Mouse (Mus musculus) embryonic facial prominence, embryonic 10.5 days (tissue): ENCODE results near the gene Tcp1. TPM values are rescaled to one million over a fixed set of nuclear protein-coding genes. Genes with fewer than 3 reads are reported as not detected.
A peak's percentile ranks its signal among the peaks of the same experiment; 100 is the strongest.
"Not testable (repeated sequence)": the region's sequence is repeated elsewhere in the genome, so short reads cannot be mapped to it uniquely, and the experiment has no call there.

ENCODE experiments used
- DNase-seq: peaks from one replicate; pipeline ENCODE4 v3.0.0-alpha.2; 2017; ENCODE audit warnings: low spot score
- H3K27ac ChIP-seq: fragments of 300-500 bp; sonication (generic); replicated peaks from 2 replicates; pipeline ENCODE4 v1.5.1; 2016; ENCODE audit warnings: mild to moderate bottlenecking
- H3K27me3 ChIP-seq: fragments of 300-500 bp; sonication (generic); replicated peaks from 2 replicates; pipeline ENCODE4 v1.6.1; 2016; ENCODE audit warnings: low read depth, mild to moderate bottlenecking; ENCODE audit not compliant: poor library complexity, severe bottlenecking
- H3K36me3 ChIP-seq: fragments of 300-500 bp; sonication (generic); replicated peaks from 2 replicates; pipeline ENCODE4 v1.6.1; 2016; ENCODE audit warnings: mild to moderate bottlenecking, moderate library complexity
- H3K4me1 ChIP-seq: fragments of 300-500 bp; sonication (generic); 2 replicates; pipeline ENCODE4 v1.6.1; 2016
- H3K4me3 ChIP-seq: fragments of 300-500 bp; sonication (generic); 2 replicates; pipeline ENCODE4 v1.5.1; 2016; ENCODE audit warnings: mild to moderate bottlenecking, moderate library complexity
- H3K9me3 ChIP-seq: fragments of 300-500 bp; sonication (generic); 2 replicates; pipeline ENCODE4 v1.6.1; 2016; ENCODE audit warnings: mild to moderate bottlenecking
- WGBS: fragments of 180-500 bp; shearing (Covaris S2); methylation state at CpG from one replicate; pipeline ENCODE4 v1.1.7; 2016; 5-methylcytosine and 5-hydroxymethylcytosine counted together
- polyA plus RNA-seq: library from polyadenylated mRNA; unstranded; fragments of >200 nt; fragmentation: Nextera tagmentation; extraction: Ambion mirVana; gene quantifications from 2 replicates; pipeline ENCODE4 v1.2.1, GENCODE M21; 2016

Tcp1 gene
- polyA plus RNA-seq, 1 experiment from 2014 or later = 551 TPM

DNA sequence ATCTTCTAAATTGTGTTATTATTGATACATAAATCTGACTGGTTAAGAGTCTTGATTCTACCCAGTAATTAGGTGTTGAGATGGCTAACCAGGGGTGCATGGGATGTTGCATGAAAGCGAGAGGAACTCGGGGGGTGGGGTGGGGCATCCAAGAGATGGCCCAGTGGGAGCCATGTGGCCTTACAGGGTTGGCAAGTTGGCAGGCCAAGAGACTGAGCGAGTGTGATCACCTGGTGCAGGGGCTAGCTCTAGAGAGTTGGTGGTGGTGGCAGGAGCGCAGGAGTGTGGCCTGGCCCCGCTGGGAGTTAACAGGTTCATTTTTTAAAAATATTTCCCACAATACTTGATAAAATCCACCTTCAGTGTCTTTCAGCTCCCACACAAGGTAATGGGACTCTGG, 17.8 kb upstream of the Tcp1 start:
- Histone ChIP-seq H3K9me3 (no peaks in the 10 kb centered on the region), H3K4me1 (peaks cover 14% of the 10 kb centered on the region), H3K4me3 (peak overlapping the region; percentile 6; the same call in 1 of the 2 replicates), H3K36me3 (peaks cover 62% of the 10 kb centered on the region), H3K27me3 (no peaks in the 10 kb centered on the region), H3K27ac (peak overlapping the region; percentile 79)
- DNase-seq = no peak
- 83% methylated on average over 5 of the region's 5 CpGs for WGBS

DNA sequence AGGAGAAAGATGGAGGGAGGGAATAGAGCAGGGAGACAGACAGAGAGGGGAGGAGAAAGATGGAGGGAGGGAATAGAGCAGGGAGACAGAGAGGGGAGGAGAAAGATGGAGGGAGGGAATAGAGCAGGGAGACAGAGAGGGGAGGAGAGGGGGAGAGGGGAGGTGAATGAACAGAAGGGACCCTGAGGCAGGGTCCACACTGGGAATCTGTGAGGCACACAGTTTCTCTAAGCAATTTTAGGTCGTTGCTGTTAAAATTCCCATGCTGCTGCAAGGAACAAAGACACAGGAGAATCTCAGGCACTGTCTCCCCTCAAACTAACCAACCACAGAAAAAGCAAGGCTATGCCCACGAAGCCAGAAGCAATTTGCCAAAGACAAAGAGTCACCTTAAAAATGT, 16.9 kb upstream of the Tcp1 start:
- Histone ChIP-seq H3K27ac (peak overlapping the region; percentile 79), H3K36me3 (peaks cover 58% of the 10 kb centered on the region)
- DNase-seq = not testable (repeated sequence)

DNA sequence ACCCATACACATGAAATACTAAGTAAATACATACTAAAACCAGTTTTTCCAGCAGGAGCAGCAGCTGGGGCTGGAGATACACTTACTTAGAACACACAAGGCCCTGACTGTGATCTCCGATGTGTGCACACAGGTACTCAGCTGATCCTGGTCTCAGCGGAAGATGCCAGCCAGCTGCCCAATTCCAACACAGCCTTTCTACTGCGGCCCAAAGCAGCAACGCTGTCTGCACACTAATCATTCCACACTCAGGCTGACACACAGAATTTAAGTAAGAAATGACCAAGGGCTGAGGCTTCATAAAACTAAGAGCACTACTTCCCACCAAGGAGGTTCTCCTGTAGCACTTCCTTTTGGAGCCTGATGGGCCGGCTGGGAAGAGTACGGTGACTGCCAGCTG, 13.2 kb upstream of the Tcp1 start:
- Histone ChIP-seq H3K36me3 (peaks cover 58% of the 10 kb centered on the region), H3K27ac (no peak overlapping the region)

More for the DNA sequence above, 16.9 kb upstream of the Tcp1 start:
- not testable (repeated sequence) for H3K27me3 ChIP-seq, H3K9me3 ChIP-seq, H3K4me3 ChIP-seq
- WGBS = 41% methylated on average over 2 of the region's 2 CpGs
- H3K4me1 ChIP-seq = peaks cover 21% of the 10 kb centered on the region

DNA sequence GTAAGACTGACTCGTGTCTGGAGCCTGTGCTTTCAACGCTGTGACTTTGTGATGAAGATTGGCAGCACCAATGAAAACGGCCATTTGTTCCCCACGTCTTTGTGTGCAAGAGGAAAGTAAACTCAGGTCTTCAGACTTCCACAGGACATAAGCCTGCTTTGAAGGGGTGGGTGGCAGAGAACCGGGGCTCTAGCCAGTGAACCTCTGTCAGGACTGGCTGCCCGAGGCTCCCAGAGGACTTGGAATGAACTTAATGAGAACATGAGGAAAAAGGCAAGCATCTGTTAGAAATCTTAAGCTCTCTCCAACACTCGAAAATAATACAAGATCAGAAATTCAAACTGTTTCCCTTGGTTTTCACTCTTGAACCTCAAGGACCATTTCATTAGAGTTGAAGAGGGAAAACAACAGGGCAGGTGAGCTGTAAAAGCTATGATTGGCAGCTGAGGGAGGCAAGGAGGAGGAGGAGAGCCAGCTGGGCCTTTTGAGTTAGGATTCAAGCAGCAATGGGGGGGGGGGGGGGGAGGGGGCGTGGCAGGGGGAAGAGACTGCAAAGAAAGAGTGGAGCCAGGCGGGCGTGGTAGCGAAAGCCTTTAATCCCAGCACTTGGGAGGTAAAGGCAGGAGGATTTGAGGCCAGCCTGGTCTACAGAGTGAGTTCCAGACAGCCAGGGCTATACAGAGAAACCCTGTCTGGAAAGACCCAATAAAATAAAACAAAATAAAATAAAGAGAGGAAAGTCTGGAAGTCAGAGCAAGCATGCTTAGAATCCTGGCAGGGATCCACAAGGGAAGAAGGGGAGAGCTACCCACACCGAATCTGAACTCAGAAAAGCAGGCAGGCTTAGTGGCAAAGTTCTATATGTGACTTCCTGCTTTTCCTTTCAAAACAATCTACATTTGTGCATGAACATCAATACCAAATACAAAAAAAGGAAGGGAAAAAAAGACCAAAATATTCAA, 11.8 kb upstream of the Tcp1 start:
- Histone ChIP-seq H3K36me3 (peaks cover 58% of the 10 kb centered on the region), H3K4me3 (no peak overlapping the region), H3K27me3 (no peaks in the 10 kb centered on the region), H3K9me3 (no peaks in the 10 kb centered on the region), H3K27ac (peak overlapping the region; percentile 51; the same call in 1 of the 2 replicates), H3K4me1 (peaks cover 12% of the 10 kb centered on the region; the same call in 1 of the 2 replicates)
- peak; percentile 40 for DNase-seq
- WGBS = 55% methylated on average over 11 of the region's 12 CpGs

More for the DNA sequence above, 13.2 kb upstream of the Tcp1 start:
- Histone ChIP-seq H3K27me3 (no peaks in the 10 kb centered on the region), H3K9me3 (no peaks in the 10 kb centered on the region), H3K4me3 (no peak overlapping the region), H3K4me1 (peaks cover 16% of the 10 kb centered on the region)
- 96% methylated on average over 6 of the region's 6 CpGs for WGBS
- DNase-seq = no peak

DNA sequence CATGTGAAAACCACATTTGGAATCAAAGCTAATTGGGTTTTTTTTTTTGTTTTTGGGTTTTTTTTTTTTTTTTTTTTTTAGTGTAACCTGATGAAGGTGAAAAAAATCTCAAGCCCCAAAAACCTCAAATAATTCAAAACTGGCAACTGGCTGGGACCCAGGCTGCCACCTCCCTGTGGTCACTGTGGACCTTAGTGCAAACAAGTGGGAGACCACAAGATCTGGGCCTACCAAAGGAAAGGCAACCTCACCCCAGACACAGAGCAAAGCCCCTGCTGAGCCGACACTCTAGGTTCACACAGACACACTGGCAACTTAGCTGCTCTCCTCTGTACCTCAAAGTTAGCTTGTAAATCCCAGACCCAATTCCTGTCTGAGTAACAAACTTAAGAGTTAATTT, 11.2 kb upstream of the Tcp1 start:
- peaks cover 12% of the 10 kb centered on the region; the same call in 1 of the 2 replicates for H3K4me1 ChIP-seq
- H3K36me3 ChIP-seq = peaks cover 54% of the 10 kb centered on the region
- WGBS = 81% methylated on average over 1 of the region's 1 CpGs

DNA sequence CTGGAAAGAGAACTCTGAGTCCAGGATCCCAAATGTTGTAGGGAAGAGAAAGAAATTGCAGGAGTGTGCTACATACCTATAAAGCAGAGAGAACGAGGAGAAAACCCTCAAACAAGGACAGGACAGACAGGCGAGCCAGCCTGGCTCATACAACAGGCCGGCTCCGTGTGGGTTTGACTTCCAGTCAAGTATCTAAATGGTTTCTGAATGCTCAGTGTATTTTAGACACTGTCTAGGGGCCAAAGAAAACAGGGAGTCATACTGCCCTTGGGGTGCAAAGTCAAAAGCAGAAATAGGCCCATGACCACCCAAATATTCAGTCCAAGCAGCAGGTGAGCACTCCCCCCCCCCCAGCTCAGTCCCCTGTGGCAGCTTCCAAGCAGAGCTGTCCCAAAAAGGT, 9.7 kb upstream of the Tcp1 start:
- Histone ChIP-seq H3K27me3 (no peaks in the 10 kb centered on the region), H3K9me3 (no peaks in the 10 kb centered on the region), H3K27ac (no peak overlapping the region), H3K4me3 (no peak overlapping the region), H3K4me1 (peaks cover 12% of the 10 kb centered on the region; the same call in 1 of the 2 replicates), H3K36me3 (peaks cover 55% of the 10 kb centered on the region)
- no peak for DNase-seq
- 91% methylated on average over 4 of the region's 4 CpGs for WGBS

More for the DNA sequence above, 11.2 kb upstream of the Tcp1 start:
- DNase-seq = no peak
- Histone ChIP-seq H3K27me3 (no peaks in the 10 kb centered on the region), H3K9me3 (no peaks in the 10 kb centered on the region), H3K27ac (no peak overlapping the region), H3K4me3 (no peak overlapping the region)

DNA sequence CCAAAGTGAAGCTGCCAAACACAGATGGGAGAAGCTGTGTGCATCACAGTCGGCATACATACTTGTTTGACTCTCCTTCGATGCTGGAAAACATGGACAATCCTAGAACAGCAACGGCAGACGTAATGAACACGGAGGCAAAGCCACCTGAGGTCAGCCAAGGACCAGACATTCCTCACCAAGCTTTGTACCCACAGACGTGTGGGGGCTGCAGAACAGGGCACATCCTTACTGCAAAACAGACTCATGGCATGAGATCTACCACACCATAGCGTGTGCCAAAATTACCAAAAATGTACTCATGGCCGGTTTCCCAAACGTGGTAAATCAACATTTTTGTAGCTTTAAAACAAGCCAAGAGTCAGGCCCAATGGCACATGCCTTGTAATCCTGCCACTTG, 9.1 kb upstream of the Tcp1 start:
- H3K9me3 ChIP-seq = no peaks in the 10 kb centered on the region
- WGBS = 94% methylated on average over 9 of the region's 9 CpGs
- no peak overlapping the region for H3K27ac ChIP-seq
- no peak for DNase-seq
- H3K4me1 ChIP-seq = peaks cover 12% of the 10 kb centered on the region; the same call in 1 of the 2 replicates
- H3K27me3 ChIP-seq = no peaks in the 10 kb centered on the region
- H3K36me3 ChIP-seq = peaks cover 55% of the 10 kb centered on the region
- no peak overlapping the region for H3K4me3 ChIP-seq

DNA sequence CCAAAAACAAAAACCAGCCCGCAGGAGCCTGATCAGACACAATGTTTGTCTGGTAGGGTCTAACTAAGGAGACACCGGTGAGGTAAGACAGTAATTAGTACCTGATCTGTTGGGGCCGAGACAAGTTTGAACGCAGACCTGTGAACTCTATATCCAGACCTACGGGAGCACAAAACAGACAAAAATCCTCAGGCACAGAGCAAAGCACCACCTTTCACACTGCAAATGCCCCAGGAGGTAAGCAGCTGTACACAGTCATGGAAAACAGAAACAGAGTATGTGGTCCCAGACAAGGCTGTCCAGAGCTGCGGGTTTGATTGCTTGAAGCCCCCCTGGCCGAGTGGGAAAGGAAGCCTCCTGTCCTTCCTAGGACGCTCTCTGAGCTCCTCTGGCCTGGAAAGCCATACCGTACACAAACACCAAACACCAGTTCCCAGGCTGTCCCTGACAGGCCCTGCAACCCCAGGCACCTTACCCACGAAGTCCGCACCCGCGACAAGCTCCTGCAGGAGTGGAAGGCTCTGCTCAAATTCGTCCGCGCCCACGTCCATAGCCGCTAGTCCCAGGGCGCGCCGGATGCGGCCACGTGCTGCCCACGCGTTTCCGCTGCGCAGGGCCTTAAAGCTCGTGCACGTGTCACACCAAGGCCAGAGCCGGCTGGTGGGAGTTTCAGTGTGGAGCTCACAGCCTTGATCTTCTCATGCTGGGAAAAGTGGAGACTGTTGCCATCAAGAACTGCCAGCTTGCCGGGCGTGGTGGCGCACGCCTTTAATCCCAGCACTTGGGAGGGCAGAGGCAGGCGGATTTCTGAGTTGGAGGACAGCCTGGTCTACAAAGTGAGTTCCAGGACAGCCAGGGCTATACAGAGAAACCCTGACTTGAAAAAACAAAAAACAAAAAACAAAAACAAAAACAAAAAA, 5.9 kb upstream of the Tcp1 start, which contains the start of gene Pnldc1:
Gene Pnldc1 (minus strand): TSS at position 870 of the 920 bp plus-strand sequence.
- H3K27ac ChIP-seq = no peak within 1 kb of the TSS
- no peak for DNase-seq
- H3K4me3 ChIP-seq = no peak within 1 kb of the TSS
- H3K4me1 ChIP-seq = no peaks in the 10 kb centered on the region; the same call in 1 of the 2 replicates
- H3K36me3 ChIP-seq = peaks cover 64% of the 10 kb centered on the region
- no peaks in the 10 kb centered on the region for H3K27me3 ChIP-seq
- no peaks in the 10 kb centered on the region for H3K9me3 ChIP-seq
- 80% methylated on average over 35 of the region's 35 CpGs for WGBS

DNA sequence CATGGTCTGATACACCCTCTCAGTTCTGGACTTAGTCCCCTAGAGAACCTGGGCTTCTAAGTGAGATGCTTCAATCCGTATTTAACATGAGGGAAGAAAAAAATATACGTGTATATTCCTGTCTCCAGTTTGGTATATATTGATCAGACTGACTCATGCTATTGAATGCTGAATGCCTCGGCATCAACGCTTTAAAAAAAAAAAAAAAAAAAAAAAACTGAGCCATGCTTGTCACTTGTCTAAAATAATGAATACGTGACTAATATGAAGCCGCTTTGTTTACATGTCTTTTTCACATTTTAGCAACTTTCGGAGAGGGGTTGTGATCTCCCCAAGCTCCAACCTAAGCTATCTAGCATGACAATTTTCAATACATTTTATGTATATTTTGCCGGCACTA, 5.1 kb upstream of the Tcp1 start:
- no peaks in the 10 kb centered on the region for H3K9me3 ChIP-seq
- WGBS = 91% methylated on average over 8 of the region's 8 CpGs

DNA sequence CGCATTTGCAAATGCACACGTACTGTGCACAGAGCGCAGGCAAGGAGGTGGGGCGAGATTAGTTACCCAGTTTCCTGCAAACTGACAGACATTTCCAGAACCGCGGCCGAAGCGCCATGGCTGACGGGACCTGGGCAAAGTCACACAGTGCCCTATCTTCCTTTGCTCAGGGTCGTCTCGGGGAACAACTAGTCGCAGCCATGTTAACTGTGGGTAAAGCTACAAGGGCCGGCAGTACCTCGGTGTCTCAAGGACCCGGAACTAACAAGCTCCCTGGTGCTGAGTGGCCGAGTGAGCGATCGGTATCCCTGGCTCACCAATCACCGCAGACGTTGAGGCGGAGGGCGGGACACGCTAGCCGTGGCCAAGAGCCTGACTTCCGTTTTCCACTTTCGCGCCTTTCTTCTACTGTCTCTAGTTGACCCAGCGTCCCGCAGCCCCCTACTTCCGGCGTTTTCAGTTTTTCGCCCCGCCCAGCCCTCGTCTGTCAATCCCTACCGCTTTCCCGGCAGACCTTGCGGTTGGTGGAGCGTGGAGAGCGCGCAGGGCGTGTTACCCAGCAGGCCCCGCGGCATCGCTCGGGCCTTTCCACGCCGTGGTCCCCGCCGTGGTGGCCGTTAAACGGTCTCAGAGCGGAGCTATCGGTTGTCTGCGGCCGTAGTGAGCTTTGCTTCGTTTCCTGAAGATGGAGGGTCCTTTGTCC, 531 bp downstream of the Tcp1 start, which contains the start of gene Mrpl18:
Gene Mrpl18 (minus strand): TSS at position 465 of the 703 bp plus-strand sequence.
- H3K9me3 ChIP-seq = no peaks in the 10 kb centered on the region
- H3K27me3 ChIP-seq = no peaks in the 10 kb centered on the region
- under 1% methylated on average over 56 of the region's 56 CpGs for WGBS
- H3K4me1 ChIP-seq = peaks cover 13% of the 10 kb centered on the region
- H3K4me3 ChIP-seq = peak within 1 kb of the TSS; percentile 97
- peak within 1 kb of the TSS; percentile 98 for H3K27ac ChIP-seq
- DNase-seq = peak; percentile 99
- peaks cover 68% of the 10 kb centered on the region for H3K36me3 ChIP-seq

More for the DNA sequence above, 5.1 kb upstream of the Tcp1 start:
- Histone ChIP-seq H3K4me1 (peaks cover 4% of the 10 kb centered on the region), H3K27ac (no peak overlapping the region), H3K4me3 (no peak overlapping the region), H3K27me3 (no peaks in the 10 kb centered on the region), H3K36me3 (peaks cover 56% of the 10 kb centered on the region)
- no peak for DNase-seq

DNA sequence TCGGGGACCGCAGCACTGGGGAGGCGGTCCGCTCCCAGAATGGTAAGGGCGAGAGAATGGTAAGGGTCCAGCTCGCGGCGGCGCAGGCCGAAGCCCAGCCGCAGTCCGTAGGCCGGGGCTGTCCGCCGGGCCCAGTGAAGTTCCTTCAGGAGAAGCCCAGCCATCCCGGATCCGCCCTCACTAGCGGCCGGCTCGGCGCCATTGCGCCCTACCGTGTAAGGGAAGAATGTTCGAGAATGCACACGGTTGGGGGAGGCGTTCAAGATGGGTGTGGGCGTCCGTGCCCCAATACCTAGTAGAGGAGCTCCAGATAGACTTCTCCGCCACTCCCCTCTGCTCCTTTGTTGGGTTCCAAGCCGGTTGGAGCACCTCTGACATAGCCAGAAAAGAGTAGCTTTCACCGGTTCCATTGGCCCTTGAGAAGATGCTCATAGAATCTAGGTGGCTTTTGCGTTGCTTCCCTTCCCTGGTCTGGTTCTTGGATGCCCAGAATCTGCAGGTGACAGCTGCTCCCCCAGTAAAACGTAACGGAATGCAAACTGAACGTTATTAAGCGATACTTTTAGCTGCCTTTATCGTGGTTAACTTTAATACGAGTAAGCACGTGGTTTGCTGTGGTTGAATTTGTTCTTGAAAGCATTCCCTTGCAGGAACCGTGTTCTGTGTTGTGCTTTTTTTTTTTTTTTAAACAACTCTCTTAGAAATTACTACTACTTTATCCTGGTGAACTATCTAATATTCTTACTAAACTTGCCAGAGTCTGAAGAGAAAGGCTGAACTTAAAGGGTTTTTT, 1.3 kb downstream of the Tcp1 start:
- no peaks in the 10 kb centered on the region for H3K27me3 ChIP-seq
- under 1% methylated on average over 40 of the region's 40 CpGs for WGBS
- peaks cover 68% of the 10 kb centered on the region for H3K36me3 ChIP-seq

More for the DNA sequence above, 1.3 kb downstream of the Tcp1 start:
- Histone ChIP-seq H3K4me3 (peak overlapping the region; percentile 97), H3K27ac (peak overlapping the region; percentile 98), H3K9me3 (no peaks in the 10 kb centered on the region), H3K4me1 (peaks cover 13% of the 10 kb centered on the region)
- DNase-seq = no peak
